Mouse (Mus musculus) liver, postnatal 0 days (tissue): ENCODE measurements around the gene Dlx6. TPM values are rescaled to one million over a fixed set of nuclear protein-coding genes. Genes with fewer than 3 reads are reported as not detected.

Experiments
- ATAC-seq: fragments of 200-750 bp; cut with Nextera tagmentation; 2 replicates; pipeline ENCODE4 v1.8.0; 2017; ENCODE audit warnings: mild to moderate bottlenecking, moderate library complexity
- DNase-seq: peaks from one replicate; pipeline ENCODE4 v3.0.0-alpha.2; 2016
- H3K27ac ChIP-seq: fragments of 300-500 bp; sonication (generic); 2 replicates; pipeline ENCODE4 v1.5.1; 2014; ENCODE audit warnings: antibody characterized with exemption, moderate library complexity, mild to moderate bottlenecking, low read depth
- H3K27me3 ChIP-seq: fragments of 300-500 bp; sonication (generic); 2 replicates; pipeline ENCODE4 v1.6.1; 2014; ENCODE audit warnings: low read length, control low read depth, mixed read lengths; ENCODE audit not compliant: insufficient read depth
- H3K36me3 ChIP-seq: fragments of 300-500 bp; sonication (generic); replicated peaks from 2 replicates; pipeline ENCODE4 v1.6.1; 2014; ENCODE audit warnings: mild to moderate bottlenecking, control low read depth, low read length, moderate library complexity, mixed read lengths; ENCODE audit not compliant: insufficient read depth
- H3K4me1 ChIP-seq: fragments of 300-500 bp; sonication (generic); 2 replicates; pipeline ENCODE4 v1.6.1; 2014; ENCODE audit warnings: antibody characterized with exemption, mild to moderate bottlenecking, control low read depth; ENCODE audit not compliant: insufficient read depth
- H3K4me2 ChIP-seq: fragments of 300-500 bp; sonication (generic); 2 replicates; pipeline ENCODE4 v1.6.1; 2014; ENCODE audit warnings: low read depth, mild to moderate bottlenecking, low read length, moderate library complexity, mixed read lengths
- H3K4me3 ChIP-seq: fragments of 300-500 bp; sonication (generic); 2 replicates; pipeline ENCODE4 v1.5.1; 2014; ENCODE audit warnings: low read depth, low read length
- H3K9ac ChIP-seq: fragments of 300-500 bp; sonication (generic); replicated peaks from 2 replicates; pipeline ENCODE4 v1.6.1; 2014; ENCODE audit warnings: mild to moderate bottlenecking, moderate library complexity
- H3K9me3 ChIP-seq: fragments of 300-500 bp; sonication (generic); 2 replicates; pipeline ENCODE4 v1.6.1; 2016; ENCODE audit warnings: mild to moderate bottlenecking, control low read depth, low read length, mixed read lengths
- CTCF ChIP-seq: sonication (generic); IDR thresholded peaks from 2 replicates; pipeline ENCODE4 v1.5.1; 2016; ENCODE audit warnings: antibody characterized with exemption, low read depth
- EP300 ChIP-seq: IDR thresholded peaks from 2 replicates; pipeline ENCODE4 v1.6.1; 2016; ENCODE audit warnings: antibody characterized with exemption, low read depth, mild to moderate bottlenecking
- WGBS: fragments of 180-500 bp; shearing (Covaris S2); extraction: QIAGEN DNeasy Blood & Tissue Kit; methylation state at CpG from one replicate; pipeline ENCODE4 v1.1.7; 2014; ENCODE audit not compliant: insufficient replicate concordance; 5-methylcytosine and 5-hydroxymethylcytosine counted together
- polyA plus RNA-seq: library from polyadenylated mRNA; unstranded; fragments of >200 nt; fragmentation: Nextera tagmentation; extraction: Ambion mirVana; gene quantifications from 2 replicates; pipeline ENCODE4 v1.2.1, GENCODE M21; 2015

Dlx6 gene
- polyA plus RNA-seq, 1 experiment from 2014 or later = not detected

DNA sequence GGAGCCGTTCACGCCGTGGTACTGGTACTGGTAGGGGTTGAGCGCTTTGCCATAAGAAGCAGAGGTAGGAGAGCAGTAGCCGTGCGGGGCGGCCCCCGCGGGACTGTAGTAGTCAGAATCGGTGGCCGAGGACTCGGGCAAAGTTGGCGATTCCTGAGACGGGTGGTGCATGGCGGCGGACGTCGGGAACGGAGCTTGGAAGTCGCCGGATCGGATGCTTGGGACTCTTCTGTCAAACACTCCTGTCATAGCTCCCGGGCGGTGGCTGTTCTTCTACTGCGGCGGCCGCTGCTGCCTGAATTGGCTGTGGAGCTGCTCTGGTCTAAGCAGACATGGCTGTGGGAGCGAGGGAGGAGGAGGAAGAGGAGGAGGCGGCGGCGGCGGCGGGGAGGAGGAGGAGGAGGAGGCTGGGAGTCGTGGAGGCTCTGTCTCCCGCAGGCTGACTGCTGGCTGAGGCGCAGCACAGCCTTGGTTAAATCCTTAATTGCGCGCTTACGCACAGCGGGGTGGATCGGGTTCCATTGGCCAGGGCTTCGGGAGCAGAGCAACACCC is 18.6 kb downstream of the Dlx6 start, which contains the start of gene Dlx5:
Gene Dlx5, minus strand, starts transcription at position 448 of the 553 bp plus-strand sequence.
- no peaks in the 10 kb centered on the region for H3K9me3 ChIP-seq
- H3K4me3 ChIP-seq = 0 out of 2 replicates have a peak within 1 kb of the TSS, but pooled peaks have one; percentile 10
- peak within 1 kb of the TSS; percentile 47 for H3K4me2 ChIP-seq
- no peak for TF ChIP-seq EP300
- TF ChIP-seq CTCF = no peak
- under 1% methylated on average over 36 of the region's 42 CpGs for WGBS
- H3K27ac ChIP-seq = no peak within 1 kb of the TSS
- no peak for ATAC-seq
- H3K27me3 ChIP-seq = peaks cover 70% of the 10 kb centered on the region
- H3K4me1 ChIP-seq = no peaks in the 10 kb centered on the region
- no peaks in the 10 kb centered on the region for H3K36me3 ChIP-seq
- DNase-seq = peak; percentile 14
- H3K9ac ChIP-seq = no peak within 1 kb of the TSS

DNA sequence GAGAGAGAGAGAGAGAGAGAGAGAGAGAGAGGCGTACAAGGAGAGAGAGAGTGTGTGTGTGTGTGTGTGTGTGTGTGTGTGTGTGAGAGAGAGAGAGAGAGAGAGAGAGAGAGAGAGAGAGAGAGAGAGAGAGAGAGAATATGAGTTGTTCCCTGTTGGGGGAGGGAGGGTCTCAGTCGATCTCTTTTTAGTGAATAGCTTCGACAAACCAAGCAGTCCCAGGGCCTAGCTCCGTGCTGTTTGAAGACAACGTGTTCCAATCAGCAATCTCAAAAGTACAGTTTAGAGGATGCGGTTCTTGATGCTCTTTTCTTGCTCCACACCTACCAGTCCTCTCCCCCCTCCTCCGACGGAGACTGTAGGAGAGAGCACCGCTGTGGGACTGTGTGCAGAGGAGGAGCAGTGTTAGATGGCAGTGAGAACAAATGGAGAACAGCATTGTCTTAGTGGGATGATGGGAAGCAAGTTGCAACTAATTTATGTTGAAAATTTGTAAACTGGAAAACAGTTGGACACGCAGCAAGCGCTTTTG is 19.2 kb downstream of the Dlx6 start:
- ATAC-seq = no peak
- 6% methylated on average over 11 of the region's 11 CpGs for WGBS
- Histone ChIP-seq H3K36me3 (no peaks in the 10 kb centered on the region), H3K4me2 (no peak overlapping the region), H3K4me1 (no peaks in the 10 kb centered on the region), H3K27ac (no peak overlapping the region), H3K27me3 (peaks cover 64% of the 10 kb centered on the region), H3K4me3 (no peak overlapping the region), H3K9me3 (no peaks in the 10 kb centered on the region), H3K9ac (no peak overlapping the region)
- TF ChIP-seq CTCF = no peak
- no peak for TF ChIP-seq EP300
- no peak for DNase-seq

DNA sequence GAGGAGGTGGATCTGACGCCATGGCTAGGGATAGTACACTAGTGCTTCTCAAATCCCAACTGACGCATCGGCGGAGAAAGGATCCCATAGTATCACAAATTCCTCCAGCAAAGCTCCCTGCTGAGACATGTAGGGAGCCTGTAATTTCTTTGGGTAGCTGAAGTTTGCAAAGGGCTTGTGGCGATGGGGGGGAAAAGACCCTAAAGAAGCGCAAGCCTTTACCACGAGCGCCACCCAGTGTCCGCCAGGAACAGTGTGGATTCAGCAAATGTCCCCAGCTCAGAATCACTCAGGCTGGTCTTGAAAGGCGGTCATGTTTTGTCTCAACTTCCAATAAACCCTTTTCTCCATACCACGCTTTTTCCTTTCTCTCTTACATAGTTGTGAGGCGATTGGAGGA is 21.8 kb downstream of the Dlx6 start:
- H3K4me3 ChIP-seq = no peak overlapping the region
- no peak for ATAC-seq
- H3K9me3 ChIP-seq = no peaks in the 10 kb centered on the region
- H3K4me1 ChIP-seq = no peaks in the 10 kb centered on the region
- TF ChIP-seq CTCF (peak; percentile 74), EP300 (no peak)
- H3K36me3 ChIP-seq = no peaks in the 10 kb centered on the region
- no peak overlapping the region for H3K9ac ChIP-seq
- 7% methylated on average over 12 of the region's 12 CpGs for WGBS
- no peak for DNase-seq
- H3K4me2 ChIP-seq = no peak overlapping the region
- peaks cover 40% of the 10 kb centered on the region for H3K27me3 ChIP-seq
- H3K27ac ChIP-seq = no peak overlapping the region

DNA sequence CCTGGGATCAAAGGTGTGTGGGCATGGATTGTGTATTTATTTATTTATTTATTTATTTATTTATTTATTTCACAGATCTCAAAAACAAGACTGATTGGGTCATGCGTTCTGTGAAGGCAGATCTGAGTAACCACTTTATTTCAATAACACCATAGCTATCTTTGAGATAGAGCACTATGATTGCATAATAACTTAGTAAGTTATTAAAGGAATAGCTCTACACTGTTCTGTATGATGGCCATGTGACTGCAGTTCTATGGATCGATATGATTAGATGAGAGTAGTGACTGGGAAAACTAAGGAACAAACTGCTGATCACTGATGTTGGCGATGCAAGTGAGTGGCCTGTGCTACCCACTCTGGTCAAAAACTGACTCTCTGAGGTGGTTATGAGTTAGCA is 23.1 kb downstream of the Dlx6 start:
- 66% methylated on average over 3 of the region's 3 CpGs for WGBS
- H3K4me3 ChIP-seq = no peak overlapping the region
- no peak for ATAC-seq
- H3K27me3 ChIP-seq = peaks cover 27% of the 10 kb centered on the region
- no peak overlapping the region for H3K4me2 ChIP-seq
- no peak overlapping the region for H3K27ac ChIP-seq
- DNase-seq = no peak
- no peaks in the 10 kb centered on the region for H3K36me3 ChIP-seq
- no peaks in the 10 kb centered on the region for H3K9me3 ChIP-seq
- H3K9ac ChIP-seq = no peak overlapping the region
- TF ChIP-seq CTCF (no peak), EP300 (no peak)
- no peaks in the 10 kb centered on the region for H3K4me1 ChIP-seq

DNA sequence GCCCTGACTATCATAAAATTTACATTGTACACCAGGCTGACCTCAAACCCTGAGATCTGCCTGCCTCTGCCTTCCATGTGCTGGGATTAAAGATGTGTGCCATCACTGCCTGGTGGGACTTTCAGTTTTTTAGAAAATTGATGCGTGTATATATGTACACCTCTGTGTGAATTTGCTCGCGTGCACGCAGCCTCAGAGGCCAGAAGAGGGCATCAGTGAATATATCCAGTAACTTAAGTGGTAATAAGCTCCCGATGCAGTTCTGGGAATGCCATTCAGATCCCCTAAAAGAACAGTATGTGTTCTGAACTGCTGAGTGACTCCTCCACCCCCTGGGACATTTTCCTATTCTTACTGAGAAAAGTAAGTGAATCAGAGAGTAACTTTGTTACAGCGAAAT is 26.9 kb downstream of the Dlx6 start:
- Histone ChIP-seq H3K4me1 (no peaks in the 10 kb centered on the region), H3K9ac (no peak overlapping the region), H3K36me3 (no peaks in the 10 kb centered on the region), H3K4me2 (no peak overlapping the region), H3K9me3 (no peaks in the 10 kb centered on the region), H3K27me3 (0 out of 2 replicates have a peak, but pooled peaks cover 2% of the 10 kb centered on the region), H3K27ac (no peak overlapping the region), H3K4me3 (no peak overlapping the region)
- 57% methylated on average over 6 of the region's 6 CpGs for WGBS
- ATAC-seq (no peak), DNase-seq (no peak)
- no peak for TF ChIP-seq CTCF
- TF ChIP-seq EP300 = no peak

DNA sequence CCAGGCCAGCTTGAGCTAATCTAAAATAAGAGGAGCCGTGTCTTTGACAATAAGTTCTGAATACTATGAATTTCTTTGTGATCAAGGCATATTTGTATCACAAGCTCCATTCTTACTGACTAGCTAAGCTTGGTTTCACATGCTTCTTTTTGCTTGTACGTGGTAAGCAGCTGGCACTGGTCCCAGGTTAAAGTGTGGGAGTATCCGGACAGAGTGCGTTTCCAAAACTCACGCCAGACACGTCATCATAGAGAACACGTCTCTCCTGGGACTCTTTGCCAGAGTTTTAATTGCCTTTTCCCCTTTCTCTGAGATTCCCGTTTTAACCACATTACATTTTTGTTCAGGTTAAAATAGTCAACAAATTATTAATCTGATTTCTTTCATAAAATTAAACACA is 46.5 kb downstream of the Dlx6 start:
- no peak for ATAC-seq
- Histone ChIP-seq H3K4me2 (no peak overlapping the region), H3K4me1 (no peaks in the 10 kb centered on the region), H3K27ac (no peak overlapping the region), H3K9me3 (no peaks in the 10 kb centered on the region), H3K4me3 (no peak overlapping the region), H3K36me3 (no peaks in the 10 kb centered on the region), H3K27me3 (no peaks in the 10 kb centered on the region), H3K9ac (no peak overlapping the region)
- TF ChIP-seq CTCF = no peak
- TF ChIP-seq EP300 = no peak
- no peak for DNase-seq
- WGBS = 70% methylated on average over 8 of the region's 8 CpGs

DNA sequence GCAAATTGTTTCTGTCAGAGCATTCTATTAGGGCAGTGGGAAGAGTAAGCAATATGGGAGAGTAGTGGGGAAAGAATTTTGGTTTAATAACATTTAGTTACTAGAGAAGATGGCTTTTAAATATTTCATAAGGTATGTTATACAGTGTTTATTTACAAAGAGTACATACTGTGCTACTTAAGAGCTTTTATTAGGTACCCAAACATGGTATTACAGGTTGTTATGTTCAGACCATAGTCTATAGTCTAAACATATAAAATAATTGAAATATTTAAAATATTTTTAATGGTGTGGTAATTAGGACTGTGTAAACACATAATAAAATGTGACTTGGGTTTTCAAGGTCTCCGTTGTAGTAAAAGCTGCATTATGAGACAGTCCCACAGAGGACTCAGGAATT is 51.2 kb downstream of the Dlx6 start:
- no peak for ATAC-seq
- TF ChIP-seq EP300 = no peak
- DNase-seq = no peak
- Histone ChIP-seq H3K27ac (no peak overlapping the region), H3K9ac (no peak overlapping the region), H3K27me3 (no peaks in the 10 kb centered on the region), H3K9me3 (no peaks in the 10 kb centered on the region), H3K36me3 (no peaks in the 10 kb centered on the region), H3K4me3 (no peak overlapping the region), H3K4me1 (no peaks in the 10 kb centered on the region), H3K4me2 (no peak overlapping the region)
- WGBS = 75% methylated on average over 1 of the region's 1 CpGs
